Mouse (Mus musculus) lung, postnatal 14 days (tissue): ENCODE results near the gene Cers6.

Source experiments
- DNase-seq: peaks from one replicate; pipeline ENCODE4 v3.0.0; 2021

Cers6 gene

DNA sequence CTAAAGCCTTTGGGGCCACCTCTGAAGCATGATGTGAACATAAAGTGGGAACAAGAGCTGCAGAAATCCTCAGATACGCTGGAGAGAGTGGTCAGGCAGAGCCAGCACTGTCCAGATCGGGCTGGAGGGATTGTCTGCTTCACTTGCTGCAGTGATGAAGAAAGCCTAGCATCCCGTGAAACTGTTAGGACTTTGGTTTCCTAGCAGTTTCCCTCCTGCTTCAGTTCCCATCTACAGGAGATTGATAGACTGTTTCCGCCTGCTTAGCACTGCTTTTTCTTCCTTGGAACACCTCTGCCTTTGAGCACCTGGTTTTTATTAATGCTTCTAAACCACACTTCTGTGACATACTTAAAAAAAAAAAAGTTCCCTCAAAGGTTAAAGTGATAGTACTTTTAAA, 160.3 kb downstream of the Cers6 start:
- no peak for DNase-seq

DNA sequence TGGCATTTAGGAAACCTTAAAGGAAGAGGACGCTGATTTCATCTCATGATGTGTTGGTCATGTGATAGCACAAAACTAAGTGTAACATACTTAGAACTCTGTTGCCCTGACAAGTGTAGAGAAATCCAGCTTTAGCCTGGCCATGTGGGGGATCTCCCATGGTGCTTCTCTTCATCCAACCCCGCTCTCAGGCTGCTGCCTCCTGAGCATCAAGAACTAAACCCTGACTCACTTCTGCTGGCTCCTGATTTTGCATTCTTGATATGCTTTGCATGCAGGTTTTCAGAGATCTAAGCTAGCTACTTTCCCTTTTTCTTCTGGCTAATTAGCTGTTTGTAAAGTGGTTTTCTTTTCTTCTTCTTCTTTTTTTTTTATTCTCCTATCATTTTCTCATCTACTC, 163.6 kb downstream of the Cers6 start:
- DNase-seq = no peak

DNA sequence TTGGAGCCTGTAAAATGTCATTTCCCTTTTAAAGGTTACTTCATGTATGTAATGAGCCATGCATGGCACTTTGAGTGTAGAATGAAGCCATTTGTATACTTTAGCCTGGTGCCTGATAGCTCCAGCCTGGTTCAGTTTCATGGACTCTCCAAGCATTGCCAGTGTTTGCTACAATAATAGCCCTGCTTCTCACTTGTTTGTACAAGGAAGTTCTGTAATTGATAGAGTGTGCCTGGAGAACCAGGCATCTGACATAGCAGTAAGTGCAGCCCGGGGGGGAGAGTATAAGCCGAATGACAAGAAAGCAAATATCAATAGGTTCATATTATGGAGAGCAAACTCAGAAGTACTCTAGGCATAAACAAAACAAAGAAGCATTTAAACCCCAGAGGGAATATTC, 171.3 kb downstream of the Cers6 start:
- no peak for DNase-seq

DNA sequence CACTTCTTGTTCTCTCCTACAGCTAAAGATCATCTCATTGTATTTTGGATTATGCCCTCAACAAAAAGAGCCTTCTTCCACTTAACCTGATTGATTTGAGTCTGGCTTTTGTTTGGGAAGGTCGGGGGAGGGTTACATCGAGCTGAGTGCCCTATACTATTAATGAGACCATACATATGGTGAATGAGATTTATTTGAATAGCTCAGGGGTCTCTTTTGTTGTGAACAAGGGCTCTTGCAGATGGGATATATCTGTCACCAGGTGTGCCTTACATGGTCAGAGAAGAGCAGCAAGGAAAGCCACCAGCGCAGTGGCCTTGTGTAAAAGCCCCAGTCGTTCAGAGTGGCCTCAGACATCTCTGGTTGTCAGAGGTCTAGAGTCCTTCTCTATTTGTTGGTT, 174.2 kb downstream of the Cers6 start:
- no peak for DNase-seq

DNA sequence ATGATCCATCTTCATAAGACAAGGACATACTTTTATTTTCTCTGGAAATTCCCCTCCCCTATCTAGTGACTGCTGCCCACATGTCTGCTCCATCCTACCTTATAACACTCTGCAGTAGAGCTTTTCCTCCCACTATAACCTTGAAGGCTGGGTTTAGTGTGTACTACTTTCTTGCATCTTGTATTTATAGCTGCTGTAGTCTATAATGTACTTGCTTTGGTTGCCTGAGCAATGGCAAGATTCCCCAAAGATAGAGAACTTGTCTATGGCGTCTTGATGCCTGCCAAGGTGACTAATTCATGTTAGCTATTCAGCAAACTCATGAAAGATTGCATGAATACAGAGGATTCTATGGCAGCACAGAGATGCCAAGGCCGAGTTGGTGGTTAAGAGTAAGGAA, 176.1 kb downstream of the Cers6 start:
- no peak for DNase-seq

DNA sequence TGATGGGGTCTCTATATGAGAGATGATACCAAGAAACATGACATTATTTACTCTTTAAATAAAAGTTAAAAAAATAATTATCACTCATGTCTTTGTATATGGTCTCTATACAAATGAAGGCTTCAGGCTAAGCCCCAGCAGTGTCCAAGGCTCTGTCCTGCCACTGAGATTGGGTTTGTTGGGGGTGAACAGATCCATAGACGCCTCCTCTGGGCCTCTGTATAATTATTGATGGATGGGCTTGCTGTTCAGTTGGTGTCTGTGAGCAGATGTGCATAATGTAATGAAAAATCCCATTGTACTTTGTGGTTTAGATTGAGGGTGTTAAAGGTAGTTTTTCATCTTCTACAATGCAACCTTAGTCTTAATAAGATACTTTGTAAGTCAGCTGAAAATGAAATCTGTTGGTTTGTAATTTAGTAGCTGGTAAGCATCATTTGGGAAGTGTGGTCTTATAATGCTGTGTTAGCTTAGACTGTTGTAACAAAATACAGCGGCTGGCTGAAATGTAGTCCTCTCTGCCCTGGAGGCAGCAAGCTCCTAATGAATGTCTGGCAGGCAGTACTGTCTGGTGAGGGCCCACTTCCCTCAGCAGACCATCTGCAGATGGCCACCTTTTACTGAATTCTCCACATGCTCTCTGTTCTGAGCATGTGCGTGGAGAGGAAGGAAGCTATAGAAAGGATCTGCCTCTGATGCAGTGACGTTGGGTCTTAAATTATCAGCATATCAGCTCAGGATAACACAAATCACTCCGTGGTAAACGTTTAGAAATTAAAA, 181.3 kb downstream of the Cers6 start:
- no peak for DNase-seq

DNA sequence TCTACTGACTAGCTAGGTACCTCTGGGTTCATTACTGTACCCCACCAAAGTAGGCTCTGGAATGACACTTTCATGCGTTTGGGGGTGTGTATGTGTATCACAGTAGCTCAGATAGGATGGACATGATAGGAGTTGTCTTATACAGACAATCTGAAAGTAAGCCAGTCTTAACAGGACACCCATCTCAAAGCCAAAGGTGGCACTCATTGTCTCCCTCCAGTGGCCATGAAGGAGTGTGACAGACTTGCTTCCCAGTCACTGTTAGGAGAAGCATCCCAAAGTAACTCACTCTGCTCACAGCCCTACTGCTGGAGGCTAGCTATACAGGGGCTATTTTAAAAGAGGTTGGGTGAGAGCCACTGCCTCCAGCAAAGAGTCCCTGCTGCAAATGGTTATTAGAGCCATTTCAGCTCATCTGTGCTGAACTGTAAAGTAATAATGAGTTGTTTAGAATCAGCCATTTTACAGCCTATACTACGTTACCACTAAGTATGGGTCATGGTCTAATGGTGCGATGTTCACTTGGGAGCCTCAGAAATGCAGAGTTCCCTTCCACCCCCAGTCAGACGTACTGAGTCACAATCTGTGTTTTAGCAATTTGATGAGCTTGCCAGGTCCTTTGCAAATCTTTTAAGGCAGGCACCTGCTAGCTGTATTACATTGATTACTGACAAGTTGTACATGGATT, 182.3 kb downstream of the Cers6 start:
- DNase-seq = peak; percentile 58

DNA sequence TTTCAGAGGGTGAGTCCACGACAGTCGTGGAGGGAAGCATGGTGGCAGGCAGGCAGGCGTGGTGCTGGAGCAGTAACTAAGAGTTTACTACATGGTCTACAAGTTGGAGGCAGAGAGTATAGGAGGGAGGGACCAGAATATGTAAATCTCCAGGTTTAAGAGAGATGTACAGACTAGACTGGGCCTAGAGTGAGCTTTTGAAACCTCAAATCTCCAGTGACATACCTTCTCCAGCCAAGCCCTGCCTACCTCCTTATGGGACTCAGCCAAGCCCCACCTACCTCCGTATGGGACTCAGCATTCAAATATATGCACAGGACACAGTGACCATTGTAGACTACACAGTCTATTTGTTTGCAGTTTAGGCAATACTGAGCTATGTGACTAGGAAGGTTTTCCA, 184.7 kb downstream of the Cers6 start:
- no peak for DNase-seq

DNA sequence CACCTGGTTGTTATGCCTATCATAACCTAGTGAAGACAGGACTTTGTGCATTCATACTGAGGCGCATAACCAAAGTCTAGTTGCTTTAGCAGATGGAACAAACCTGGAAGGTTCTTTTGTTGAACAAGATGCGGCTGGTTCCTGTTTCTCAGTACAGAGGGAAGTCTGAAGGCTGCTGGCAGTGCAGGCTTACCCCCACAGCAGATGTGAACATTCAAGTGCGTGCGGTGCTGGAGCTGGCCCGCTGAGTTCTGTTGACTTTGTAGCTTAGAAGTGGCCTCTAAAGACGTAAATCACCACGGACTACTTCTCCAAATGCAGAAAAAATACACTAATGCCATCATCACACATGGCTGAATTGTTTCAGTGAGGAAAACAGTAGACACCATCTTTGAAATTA, 186.1 kb downstream of the Cers6 start:
- DNase-seq = no peak

DNA sequence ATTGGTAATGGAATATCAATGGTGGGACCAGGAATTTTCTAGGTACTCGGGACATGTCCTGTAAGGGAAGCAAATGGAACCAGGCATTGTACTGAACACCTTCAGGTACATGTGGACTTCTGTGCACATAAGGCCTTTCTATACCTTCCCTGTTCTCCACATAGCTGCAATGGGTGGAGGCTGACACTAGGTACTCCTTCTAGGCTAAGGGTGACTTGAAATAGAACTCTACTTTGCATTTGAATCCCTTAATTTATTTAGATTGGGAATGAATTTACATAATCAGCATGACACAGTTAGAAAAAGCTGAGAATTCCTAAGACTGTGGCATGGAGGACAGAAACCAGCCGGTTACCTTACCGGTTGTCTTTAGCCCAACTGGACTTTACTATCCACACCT, 186.6 kb downstream of the Cers6 start:
- DNase-seq = no peak

DNA sequence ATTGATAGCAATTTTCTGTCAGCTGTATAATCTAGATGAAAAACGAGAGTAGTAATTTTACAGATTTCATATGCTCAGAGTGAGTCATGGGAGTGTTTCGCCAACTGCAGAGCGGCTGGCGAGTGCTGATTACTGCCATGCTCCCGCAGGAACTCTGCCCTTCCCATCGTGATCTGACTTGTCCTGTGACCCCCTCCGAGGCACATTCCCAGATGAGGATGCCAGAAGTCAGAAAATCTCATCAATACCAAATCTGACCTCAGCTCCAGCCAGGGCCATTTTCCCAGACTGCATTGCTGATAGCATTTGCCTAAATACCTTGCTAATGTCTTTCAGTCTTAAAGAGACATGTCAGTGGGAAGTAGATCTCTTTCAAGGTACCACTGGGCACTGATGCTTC, 187.9 kb downstream of the Cers6 start:
- DNase-seq = no peak

DNA sequence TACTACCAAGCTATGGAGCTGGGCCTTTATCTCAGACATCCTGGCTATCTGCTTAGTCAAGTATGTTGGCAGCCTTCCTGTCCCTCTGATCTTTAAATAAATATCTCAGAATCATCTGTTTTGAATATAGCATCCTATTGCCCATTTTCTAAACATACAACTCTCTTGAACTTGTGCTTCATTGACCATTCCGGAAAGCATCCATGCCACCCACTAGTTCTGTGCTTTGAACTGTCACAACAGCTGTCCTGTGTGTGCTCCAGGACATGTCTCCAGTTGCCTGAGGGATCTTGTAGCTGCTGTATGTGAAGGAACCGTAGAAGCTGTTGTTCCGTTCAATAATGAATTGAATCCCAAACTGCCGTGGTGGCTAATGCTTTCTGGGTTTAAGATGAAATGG, 188.9 kb downstream of the Cers6 start:
- DNase-seq = no peak

DNA sequence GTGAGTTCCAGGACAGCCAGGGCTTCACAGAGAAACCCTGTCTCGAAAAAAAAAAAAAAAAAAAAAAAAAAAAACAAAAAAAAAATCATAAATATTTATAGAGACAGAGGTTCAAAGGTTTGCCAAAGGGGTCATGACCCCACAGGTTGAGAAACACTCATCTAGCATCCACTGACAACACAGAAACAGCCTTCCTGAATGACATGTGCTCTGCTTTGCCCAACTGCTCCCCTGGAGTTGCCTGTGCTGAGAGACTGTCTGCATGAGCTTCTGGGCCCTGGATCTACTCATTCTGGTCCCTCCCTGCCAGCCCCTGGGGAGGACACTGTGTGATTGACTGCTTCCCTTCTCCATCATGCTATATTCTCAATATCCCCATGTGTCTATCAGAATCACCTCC, 190.4 kb downstream of the Cers6 start:
- no peak for DNase-seq

DNA sequence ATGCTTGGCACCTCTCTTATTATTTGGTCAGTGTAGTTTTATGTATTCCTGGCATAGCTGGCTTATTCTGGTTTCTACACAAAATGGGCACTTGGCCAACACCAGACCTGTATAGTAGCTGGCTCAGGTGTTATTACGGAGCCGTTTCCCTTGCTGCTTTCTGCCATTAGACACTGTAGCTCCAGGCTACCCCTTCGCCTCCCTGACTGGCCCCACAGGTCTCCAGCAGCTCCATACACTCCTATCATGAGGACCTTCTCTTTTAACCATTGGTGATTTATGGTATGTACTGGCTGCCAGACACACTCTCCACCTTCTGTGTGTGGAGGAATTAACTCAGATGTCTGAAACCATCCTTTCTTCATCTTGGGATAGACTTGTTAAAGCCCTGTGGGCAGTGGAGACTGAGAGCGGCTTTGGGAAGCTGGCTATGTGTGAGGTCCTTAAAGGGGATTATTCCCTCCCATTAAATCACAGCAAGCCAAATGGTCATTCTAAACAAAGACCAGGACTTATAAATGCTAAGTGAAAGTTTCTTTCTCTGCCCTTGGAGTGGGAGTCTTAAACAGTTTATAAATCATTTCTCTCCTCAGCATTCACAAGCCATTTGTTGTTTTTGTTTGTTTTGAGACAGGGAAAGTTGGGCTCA, 192.1 kb downstream of the Cers6 start:
- DNase-seq = no peak

DNA sequence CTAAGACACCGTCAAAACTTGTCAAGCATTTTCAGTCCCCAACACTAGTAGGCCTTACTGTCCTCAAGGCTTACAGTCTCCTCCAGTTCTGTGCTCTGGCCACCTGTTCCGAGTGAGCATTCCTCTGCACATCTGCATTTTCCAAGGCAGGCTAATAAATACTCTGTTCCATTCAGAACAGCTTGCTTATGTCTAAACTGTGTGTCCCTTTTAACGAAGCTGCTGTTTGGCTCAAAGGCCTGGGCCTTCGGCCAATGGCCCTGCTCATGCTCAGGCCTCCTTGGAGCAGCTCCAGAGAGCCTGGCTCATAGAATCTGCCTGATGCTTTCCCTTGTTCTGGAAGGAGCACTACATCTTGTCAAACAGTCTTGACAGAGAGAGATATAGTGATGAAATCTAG, 193.0 kb downstream of the Cers6 start:
- DNase-seq = peak; percentile 80

DNA sequence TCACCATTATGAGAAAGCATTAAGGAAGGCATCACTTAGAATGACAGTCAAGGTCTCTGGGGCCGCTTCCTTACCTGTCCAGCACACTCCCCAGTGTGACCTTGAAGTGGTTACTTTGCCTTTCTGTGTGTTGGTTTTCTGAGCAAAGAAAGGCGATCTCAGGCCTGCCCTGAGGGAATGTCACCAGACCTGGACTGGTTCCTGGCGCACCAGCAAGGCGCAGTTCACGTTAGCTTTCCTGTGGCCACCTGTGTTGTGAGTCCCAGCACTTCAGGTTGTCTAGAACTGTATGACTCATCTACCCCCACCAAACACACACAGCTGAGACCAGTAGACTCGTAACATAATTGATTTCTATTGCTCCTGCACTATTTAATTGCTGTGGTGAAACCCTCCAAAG, 193.9 kb downstream of the Cers6 start:
- no peak for DNase-seq

DNA sequence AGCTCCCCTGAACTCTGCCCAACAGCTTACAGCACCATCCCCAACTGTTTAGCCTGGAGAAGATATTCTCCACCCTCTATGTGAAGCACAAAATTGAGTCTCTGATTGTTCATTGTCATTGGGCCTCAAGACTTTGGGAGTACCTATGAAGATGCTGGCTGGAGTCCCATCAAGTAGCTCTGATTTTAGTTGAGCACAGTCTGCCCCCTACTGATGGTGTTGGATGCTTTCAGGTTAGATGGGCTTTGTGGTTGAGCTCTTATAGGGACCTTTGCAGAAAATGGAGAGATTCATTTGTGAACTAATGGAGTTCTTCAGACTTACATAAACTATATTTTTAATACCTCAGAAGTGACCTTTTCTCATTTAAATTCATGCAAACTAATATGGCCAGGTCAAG, 200.1 kb downstream of the Cers6 start:
- peak; percentile 25 for DNase-seq

DNA sequence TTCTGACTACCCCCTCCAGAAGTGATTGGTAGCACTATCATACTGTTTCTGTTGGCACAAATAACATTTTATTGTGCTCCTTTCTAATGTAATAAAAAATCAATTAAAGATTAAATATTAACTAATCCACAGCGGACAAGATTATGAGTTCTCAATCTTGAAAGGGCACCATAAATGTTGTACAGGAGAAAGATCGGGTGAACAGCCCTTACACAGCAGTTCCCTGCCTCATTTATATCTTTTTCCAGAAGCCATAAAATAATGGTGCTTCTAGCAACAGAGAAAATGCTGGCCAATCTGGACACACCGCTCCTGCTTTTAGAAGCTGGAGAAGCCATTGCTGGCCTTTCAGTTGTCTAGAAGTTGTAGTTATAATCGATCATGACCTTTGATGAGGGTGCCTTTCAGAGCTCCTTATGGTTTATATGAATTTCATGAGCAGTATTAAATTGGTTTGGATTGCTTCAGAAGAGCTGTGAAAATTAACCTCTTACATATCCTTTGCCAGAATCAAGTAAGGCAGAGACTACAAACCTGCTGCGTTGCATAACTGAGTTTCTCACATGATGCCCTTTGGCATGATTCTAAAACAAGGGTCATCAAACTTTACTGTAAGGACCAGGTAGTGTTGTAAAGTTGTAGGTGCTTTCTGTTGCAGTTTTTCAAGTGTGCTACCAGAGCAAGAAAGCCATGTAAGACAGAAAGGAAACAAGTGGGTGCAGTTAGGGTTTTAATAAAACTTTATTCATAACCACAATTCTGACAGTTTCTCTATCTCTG, 200.9 kb downstream of the Cers6 start:
- DNase-seq = no peak

DNA sequence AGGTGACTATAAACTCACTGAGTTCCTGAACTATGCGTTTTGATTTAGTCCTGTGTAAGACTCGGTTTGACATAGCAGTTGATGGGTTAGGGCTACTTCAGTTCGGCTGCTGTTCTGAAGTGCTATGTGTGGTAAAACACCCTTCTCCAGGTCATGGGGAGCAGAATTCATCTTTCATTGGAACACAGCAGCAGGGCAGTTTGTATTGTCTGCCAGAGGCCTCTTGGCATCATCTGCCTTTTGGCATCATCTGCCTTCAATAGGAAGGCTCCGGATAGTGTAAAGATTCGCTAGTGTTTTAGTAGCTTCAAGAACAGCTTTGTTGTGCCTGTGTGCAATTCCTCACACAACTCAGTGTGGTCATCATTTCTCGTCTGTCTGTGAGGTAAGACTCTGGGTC, 203.5 kb downstream of the Cers6 start:
- no peak for DNase-seq

DNA sequence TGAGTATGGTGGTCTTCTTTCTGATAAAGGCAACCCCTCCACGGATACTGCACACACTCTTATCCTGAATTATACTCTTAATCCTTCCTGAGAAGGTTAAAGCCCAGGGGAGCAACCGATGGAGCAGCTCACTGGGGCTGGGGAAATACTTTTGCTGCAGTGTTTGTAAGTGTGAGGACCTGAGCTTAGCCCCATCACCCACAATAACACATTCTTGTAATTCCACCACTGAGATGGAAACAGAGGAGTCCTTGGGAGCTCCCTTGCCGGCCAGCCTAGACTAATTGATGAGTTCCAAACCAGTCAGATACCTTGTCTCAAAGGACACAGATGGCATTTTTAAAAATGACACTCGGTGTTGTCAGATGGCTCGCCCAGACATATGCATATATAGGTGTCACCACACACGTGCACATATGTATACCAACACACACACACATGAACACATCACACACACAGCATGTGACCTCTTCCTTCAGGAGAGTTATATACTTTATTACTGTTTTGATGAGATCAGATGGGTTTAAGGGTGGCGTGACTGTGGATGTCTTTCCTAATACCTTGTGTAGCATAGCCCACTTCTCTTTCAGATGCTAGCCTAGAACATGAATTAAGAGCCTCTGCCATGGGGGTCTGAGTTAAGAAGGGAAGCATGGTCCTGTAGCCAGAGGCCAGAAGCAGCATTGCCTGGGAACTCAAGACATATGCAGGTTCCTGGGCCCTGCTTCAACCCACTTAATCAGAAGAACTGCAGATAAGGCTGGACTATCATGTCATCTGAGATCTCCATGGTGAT, 210.4 kb downstream of the Cers6 start:
- DNase-seq = no peak

DNA sequence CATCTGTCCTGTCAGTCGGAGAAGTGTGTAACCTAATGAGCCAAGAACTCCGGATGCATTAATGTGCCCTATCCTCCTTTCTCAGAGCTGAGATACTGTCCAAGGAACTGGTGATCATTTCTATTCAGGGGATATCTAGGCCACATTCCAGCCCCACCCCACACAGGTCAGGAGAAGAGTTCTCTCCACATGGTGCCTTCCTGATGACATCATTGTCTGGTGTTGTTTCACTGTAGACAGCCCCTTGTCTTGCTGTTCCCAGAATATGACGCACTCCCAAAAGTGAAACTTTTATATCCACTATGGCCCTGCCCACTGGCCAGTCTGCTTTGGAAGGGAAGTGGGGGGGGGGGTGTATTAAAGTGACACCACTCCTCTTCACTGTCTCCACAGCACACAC, 215.9 kb downstream of the Cers6 start:
- peak; percentile 7 for DNase-seq

DNA sequence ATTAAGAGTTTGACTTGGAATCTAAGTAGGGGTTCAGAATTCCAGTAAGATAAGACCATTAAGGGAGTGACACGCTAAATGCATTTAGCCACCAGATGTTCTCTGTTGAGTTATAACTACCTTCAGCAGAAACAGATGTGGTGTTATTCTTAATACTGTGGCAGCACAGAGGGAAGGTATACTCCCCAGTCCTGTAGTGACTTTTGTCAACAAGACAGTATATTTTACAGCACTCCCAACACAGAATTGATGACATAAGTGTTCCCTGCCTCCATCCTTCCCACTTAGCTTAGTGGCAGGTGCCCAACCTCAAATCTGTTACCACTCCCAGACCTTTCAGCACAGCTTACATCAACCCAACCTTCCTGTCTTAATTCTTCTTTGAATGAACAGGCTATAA, 219.5 kb downstream of the Cers6 start:
- no peak for DNase-seq
